Mouse (Mus musculus): ENCODE data around the gene Sumo2.

DNA sequence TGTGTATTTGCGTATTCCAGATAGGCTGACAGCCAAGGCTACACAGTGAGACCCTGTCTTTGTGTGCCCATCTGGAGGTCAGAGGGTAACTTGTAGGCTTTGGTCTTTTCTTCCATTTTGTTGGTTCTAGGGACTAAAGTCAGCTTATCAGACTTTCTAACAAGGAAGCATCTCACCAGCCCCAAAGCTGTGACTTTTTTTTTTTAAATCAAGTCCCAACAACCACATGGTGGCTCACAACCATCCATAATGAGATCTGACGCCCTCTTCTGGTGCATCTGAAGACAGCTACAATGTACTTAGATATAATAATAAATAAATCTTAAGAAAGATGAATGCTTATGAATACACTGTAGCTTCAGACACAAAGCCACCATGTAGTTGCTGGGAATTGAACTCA is 2.0 kb upstream of the Sumo2 start:
- no peak for TF ChIP-seq CTCF (IDR thresholded peaks at IDR 0.05; ENCODE audit: control insufficient read depth, insufficient read depth, insufficient replicate concordance, low read depth, low read length)
- no peak for TF ChIP-seq POLR2A (IDR thresholded peaks at IDR 0.05; ENCODE audit: control insufficient read depth, low read depth, low read length)
